Mouse (Mus musculus): Measurements from ENCODE around the gene Hist1h2ae.
A peak's percentile ranks its signal among the peaks of the same experiment; 100 is the strongest.
"Not testable (repeated sequence)": the region's sequence is repeated elsewhere in the genome, so short reads cannot be mapped to it uniquely, and the experiment has no call there.

The Hist1h2ae gene

DNA sequence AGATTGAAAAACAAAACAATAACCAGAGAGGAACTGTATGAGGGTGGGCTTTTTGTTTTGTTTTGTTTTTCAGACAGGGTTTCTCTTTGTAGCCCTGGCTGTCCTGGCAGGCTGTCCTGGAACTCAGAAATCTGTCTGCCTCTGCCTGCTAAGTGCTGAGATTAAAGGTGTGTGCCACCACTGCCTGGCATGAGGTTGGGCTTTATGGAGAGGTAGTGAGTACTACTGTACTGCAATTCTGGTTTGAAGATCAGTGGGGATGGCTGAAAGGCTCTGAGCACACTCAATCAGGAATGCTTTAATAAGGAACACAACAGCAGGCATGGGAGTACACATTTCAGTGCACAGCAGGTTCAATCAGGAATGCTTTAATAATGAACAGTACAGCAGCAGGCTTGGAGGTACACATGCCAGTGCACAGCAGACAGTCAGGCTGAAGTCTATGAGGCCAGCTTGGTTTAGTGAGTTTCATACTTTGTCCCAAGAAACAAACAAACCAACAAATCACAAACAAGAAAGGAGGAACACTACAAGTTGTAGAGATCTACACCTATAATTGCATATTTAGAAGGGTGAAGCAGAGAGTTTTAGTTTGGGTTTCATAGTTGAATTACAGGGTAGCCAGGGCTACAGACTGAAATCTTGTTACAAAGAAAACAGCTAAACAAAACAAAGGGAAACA lies 12.5 kb upstream of the Hist1h2ae start:
- ATAC-seq (ENCODE audit: low TSS enrichment): no peak

DNA sequence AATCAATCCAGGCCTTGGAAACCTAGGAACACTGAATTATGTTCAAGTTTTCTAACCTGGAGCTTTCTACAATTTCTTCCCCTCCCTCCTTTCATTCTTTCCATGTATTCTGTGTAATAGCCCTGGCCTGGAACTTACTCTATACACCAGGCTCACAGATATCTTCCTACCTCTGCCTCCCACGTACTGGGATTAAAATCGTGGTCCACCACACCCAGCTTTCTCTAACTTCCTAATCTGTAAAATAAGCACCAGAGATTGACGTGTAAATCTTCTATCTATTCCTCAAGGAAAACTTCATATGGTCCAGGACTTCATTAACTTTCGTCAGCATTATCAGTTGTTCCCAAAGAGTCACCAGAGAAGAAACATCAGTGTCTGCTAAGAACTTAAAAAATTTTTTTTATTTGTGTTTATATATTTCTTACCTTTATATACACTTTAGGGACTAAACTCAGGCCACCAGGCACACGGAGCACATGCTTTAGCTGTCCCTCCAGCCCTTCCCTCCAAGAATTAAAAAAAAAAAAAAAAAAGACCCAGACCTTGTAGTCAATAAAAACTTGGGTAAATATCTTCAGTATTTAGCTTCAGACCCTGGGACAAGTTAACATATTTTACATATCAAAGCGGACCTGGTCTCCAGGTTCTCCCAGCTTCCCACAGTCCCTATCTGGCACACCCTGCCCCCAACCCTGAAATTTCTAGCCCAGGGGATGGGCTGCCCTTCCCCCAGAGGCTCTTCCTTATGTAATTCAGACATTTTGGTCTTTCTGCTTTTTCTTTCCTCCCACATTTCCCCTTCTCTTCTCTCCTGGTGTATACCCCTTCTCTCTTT lies 11.4 kb upstream of the Hist1h2ae start:
- ATAC-seq (ENCODE audit: low TSS enrichment): no peak

DNA sequence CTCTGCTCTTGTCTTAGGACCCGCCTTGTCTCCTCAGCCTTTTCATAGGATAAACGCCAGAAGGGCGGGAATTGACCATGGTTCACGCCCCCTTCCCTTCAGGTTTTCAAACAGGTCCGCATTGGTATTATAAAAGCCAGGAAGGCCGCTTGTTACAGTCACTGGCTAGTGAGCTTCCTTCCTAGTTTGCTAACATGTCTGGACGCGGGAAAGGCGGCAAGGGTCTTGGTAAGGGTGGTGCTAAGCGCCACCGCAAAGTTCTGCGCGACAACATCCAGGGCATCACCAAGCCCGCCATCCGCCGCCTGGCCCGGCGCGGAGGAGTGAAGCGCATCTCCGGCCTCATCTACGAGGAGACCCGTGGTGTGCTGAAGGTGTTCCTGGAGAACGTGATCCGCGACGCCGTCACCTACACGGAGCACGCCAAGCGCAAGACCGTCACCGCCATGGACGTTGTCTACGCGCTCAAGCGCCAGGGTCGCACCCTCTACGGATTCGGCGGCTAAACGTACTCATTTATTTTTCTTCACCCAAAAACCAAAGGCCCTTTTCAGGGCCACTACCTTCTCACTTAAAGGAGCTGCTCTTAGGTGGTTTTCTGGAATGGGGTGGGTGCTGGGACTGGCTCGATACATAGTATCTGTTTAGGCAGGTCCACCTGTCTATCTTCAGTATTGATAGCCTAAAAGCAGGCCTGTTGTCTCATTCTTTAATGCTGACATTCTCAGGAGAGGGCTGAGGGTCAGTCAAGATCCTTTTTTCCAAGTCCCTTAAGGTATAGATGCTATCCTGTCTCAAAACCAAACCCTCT lies 10.6 kb upstream of the Hist1h2ae start, which contains the start of gene Hist1h4d:
TSS of gene Hist1h4d (plus strand) at position 191 of the 811 bp plus-strand sequence.
- peak; percentile 83 for ATAC-seq (ENCODE audit: low TSS enrichment)

DNA sequence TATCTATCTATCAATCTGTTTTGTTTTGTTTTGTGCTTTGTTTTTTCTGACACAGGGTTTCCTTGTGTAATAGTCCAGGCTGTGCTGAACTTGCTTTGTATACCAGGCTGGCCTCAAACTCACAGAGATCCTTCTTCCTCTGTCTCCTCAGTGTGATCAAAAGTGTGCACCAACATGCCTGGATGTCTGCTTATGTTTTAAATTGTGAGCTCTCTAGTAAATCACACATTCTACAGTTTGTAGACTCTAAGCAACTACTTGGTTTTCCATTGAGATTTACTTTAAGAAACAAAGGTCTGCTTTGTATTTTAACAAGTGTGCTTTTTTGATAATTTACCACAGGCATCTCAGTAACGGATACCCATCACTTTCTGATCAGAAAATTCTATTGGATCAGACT lies 6.8 kb upstream of the Hist1h2ae start:
- no peak for ATAC-seq (ENCODE audit: low TSS enrichment)

DNA sequence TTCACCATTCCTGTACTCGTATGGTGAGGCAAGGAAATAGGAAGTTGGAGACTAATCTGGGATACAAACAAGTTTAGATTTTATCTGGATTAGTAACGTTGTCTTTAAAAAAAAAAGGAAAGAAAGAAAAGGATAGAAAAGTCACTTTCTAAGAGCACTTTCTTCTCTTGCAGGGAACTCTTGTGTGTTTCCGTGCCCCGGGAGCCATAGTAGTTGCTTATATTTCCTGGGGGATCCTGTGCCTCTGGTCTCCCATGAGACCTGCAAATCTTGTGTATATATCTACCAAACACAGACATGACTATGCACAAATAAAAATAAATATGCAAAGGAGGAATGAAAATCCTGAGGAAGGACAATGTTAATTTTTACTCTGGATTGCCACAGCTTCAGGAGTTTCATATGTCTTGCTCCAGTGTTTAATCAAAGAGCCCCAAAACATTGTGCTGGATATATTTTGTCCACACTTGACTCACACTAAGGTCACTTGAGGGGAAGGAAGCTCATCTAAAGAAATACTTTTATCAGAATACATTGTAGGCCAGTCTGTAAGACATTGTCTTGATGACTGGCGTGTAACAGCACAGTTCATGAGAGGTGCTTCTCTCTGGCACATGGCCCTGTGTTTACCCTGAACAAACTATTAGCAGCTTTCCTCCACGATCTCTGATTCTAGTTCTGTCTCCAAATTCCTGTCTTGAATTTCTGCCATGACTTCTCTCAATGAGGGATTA lies 6.1 kb upstream of the Hist1h2ae start:
- ATAC-seq (ENCODE audit: low TSS enrichment): no peak

DNA sequence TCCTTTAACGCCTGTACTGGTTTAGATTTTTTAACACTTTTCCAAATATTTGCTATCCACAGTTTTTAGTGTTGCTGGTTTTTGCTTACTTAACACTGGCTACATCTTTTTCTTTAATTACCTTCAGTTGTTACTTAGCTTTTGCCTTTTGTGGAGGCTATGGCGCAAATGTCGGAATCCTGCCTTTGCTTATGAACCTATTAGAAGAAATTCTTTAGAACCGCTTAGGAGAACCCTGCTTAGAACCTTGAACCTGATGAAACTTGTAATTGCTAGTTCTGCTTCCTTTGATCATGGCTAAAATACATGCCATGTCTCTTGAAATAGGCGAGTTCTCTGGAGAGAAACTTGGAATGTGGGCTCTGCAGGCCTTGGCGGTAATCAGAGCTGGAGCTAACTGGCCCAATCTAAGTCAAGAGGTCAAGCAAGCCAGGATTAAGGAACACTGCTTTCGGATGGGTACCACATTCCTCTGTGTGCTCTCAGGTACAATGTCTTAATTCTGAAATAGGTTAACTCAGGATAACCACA lies 5.4 kb upstream of the Hist1h2ae start:
- no peak for ATAC-seq (ENCODE audit: low TSS enrichment)

DNA sequence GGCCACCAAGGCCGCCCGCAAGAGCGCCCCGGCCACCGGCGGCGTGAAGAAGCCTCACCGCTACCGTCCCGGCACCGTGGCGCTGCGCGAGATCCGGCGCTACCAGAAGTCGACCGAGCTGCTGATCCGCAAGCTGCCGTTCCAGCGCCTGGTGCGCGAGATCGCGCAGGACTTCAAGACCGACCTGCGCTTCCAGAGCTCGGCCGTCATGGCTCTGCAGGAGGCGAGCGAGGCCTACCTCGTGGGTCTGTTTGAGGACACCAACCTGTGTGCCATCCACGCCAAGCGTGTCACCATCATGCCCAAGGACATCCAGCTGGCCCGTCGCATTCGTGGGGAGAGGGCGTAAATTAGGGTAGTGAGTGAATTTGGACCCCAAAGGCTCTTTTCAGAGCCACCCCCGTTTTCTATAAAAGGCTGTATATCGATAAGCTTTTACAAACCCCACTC lies 4.9 kb upstream of the Hist1h2ae start:
- ATAC-seq (ENCODE audit: low TSS enrichment): not testable (repeated sequence)

DNA sequence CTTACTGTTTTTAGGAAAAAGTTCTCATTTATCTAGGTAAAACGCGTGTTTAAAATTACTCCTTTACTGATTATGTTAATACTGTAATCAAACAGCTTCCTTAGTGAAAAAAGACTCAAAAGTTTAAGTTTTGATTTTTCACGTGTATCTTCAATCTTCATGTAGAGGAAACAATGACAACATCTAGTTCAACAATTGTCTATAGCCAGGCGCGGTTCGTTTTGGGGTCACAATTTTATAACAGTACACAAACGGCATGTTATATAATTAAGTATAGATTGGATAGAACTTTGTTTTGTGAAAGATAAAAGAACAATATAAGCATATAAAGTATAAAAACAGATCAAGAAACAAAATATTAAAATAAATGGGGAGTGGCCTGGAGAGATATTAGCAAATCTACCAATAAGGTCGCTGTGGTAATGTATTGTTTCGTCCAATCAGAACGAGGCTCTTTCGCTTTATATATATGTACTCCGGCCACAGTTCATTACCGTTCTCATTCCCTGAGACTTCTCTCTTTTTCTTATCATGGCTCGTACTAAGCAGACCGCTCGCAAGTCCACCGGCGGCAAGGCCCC lies 4.3 kb upstream of the Hist1h2ae start, which contains the start of gene Hist1h3d:
TSS of gene Hist1h3d (plus strand) at position 493 of the 581 bp plus-strand sequence.
- peak; percentile 71 for ATAC-seq (ENCODE audit: low TSS enrichment)

DNA sequence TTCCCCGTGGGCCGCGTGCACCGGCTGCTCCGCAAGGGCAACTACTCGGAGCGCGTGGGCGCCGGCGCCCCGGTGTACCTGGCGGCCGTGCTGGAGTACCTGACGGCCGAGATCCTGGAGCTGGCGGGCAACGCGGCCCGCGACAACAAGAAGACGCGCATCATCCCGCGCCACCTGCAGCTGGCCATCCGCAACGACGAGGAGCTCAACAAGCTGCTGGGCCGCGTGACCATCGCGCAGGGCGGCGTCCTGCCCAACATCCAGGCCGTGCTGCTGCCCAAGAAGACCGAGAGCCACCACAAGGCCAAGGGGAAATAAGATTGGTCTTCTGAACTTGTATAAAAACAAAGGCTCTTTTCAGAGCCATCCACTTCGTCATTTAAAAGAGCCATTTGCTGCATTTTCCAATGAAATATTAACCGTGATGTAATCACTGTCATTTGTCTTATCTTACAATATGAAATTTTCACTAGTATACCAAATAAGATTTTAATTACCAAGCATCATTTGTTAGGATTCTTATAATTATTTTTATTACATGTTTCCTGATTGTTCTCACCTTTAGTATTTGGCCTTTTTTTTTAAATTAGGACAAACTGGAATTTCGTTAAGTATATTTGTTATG lies 3.6 kb upstream of the Hist1h2ae start:
- ATAC-seq (ENCODE audit: low TSS enrichment): not testable (repeated sequence)

DNA sequence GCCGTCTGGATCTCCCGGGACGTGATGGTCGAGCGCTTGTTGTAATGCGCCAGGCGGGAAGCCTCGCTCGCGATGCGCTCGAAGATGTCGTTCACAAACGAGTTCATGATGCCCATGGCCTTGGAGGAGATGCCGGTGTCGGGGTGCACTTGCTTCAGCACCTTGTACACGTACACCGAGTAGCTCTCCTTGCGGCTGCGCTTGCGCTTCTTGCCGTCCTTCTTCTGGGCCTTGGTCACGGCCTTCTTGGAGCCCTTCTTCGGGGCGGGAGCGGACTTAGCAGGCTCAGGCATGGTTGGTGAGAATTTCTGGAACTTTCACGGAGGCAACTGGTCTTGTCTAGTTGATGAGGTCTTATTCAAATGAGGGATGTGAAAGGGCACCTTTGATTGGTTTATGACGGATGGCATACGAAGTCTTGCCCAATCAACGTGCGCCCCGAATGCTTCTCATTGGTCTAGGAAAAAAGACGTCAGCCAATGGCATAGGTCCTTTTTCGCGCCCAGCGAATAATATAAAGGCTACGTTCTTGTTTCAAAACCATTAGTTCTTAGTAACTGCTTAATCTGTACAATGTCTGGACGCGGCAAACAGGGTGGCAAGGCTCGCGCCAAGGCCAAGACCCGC lies 3.0 kb upstream of the Hist1h2ae start, which contains the start of the genes Hist1h2bf and Hist1h2ad:
TSS of gene Hist1h2bf (minus strand) at position 299 of the 627 bp plus-strand sequence.
TSS of gene Hist1h2ad (plus strand) at position 484 of the 627 bp plus-strand sequence.
- ATAC-seq (ENCODE audit: low TSS enrichment): peak; percentile 93

DNA sequence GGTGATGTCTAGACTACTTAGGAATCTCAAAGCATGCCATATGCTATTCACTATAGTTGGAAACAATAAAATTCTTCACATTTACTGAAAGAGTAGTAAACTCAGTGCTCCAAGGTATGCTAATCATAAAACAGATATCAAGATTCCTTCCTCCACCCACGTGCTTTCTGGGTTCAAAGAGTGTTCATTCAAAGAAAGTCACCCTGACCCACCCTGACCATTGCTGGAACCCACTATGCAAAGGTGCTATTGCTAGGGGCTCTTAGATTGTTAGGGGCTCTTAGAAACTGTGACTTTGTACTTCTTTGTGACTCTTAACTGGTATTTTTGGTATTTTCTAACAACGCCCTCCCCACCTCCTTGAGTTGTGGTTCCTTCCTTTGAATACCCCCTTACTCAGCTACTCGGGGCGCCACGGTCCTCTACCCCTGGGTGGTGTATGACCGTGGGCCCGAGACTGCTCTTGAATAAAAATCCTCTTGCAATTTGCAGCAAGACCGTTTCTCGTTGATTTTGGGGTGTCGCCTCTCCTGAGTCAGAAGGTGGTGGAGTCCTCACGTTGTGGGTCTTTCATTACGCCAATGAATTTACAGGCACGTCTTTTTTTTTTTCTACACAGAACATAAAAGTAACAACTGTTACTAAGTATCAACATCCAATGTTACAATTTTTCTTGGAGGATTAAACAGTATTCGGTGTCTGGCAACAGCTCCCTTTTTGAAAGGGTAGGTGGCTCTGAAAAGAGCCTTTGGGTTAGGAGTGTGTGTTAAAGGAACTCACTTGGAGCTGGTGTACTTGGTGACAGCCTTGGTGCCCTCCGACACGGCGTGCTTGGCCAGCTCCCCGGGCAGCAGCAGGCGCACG lies 2.2 kb upstream of the Hist1h2ae start:
- not testable (repeated sequence) for ATAC-seq (ENCODE audit: low TSS enrichment)

DNA sequence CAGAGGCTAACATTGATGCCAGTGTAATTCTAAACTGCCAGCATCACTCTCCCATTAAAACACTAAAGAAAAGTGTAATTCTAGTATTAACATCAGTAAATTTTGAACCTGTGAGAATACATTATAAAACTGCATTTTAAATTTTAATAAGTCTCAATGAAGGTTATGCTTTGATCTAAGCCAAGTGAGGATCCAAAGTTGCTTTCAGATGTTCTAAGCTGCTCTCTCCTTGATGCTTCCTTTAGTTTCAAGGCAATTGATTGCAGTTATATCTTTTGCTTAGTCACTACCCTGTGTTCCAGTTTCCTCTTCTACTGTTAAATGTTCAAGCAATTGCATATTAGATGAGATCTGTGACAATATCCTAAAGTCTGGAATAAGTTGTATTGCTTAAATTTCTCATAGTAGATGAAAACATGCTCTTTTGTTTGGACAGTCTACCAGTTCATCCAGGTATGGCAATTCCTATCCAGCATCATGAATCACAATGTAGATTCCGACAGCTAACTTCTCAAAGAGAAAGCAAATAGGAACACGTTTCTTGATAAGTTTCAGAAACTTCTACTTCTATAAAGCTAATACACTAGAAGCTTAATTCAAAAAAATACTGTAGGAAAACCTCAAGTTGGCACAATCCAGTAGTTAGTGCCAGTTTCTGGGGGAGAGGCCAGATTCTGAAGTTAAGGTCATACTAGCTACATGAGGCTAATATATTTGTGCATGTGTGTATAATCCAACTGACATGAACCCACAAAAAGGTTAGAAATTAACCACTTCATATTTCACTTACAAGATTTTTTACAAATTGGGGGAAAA lies 1.4 kb upstream of the Hist1h2ae start:
- ATAC-seq (ENCODE audit: low TSS enrichment): no peak

DNA sequence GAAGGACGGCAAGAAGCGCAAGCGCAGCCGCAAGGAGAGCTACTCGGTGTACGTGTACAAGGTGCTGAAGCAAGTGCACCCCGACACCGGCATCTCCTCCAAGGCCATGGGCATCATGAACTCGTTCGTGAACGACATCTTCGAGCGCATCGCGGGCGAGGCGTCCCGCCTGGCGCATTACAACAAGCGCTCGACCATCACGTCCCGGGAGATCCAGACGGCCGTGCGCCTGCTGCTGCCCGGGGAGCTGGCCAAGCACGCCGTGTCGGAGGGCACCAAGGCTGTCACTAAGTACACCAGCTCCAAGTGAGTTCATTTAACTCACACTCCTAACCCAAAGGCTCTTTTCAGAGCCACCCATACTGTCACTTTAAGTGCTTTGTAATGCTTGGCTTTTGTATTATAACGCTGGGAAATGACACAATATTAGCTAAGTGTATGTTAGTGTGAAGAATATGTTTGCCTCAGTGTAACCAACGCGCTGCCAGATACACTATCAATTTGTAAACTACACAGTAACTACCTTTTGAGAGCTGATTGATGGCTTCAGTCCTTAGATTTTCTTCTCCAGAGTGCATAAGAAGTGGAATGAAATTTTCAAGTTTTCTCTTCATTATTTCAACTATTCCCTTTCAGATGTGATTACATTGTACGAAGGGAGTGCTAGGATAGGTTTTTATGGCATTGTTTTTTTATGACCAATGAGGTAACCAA lies 641 bp upstream of the Hist1h2ae start:
- ATAC-seq (ENCODE audit: low TSS enrichment): not testable (repeated sequence)

DNA sequence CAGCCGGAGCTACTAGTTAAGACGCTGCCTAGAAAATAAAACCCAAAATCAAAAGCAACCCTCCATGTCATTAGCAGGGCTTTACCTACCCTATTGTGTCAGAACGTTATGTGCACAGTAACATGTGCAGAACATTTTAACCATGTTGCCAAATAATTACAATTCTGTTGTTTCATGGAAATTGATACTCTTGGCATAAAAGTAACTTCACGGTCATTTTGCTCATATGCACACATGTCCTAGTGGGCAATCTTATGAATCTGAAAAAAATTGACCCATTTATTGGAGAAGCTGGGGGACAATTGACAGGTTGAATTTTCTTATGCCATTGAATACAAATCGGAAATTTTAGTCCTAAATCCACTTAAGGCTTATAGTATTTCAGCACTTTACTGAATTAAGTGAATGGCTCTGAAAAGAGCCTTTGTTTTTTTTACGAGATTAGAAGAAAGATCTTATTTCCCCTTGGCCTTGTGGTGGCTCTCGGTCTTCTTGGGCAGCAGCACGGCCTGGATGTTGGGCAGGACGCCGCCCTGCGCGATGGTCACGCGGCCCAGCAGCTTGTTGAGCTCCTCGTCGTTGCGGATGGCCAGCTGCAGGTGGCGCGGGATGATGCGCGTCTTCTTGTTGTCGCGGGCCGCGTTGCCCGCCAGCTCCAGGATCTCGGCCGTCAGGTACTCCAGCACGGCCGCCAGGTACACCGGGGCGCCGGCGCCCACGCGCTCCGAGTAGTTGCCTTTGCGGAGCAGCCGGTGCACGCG lies 579 bp downstream of the Hist1h2ae start:
- not testable (repeated sequence) for ATAC-seq (ENCODE audit: low TSS enrichment)

DNA sequence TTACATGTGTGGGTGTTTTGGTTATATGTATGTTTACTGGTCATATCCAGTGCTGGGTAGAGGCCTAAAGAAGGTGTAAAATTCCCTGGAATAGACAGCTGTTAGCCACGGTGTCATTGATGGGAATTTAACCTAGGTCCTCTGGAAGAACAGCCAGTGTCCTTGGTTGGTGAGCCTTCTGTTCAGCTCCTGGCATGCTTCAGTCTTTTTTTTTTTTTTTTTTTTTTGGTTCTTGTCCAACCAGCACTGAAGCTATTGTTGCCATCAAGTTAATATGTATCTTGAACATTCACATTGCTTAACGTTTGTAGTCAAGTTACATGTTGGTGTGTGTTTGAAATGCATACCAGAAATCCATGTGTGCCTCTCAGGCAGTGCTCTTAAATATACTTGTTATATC lies 6.5 kb downstream of the Hist1h2ae start:
- no peak for ATAC-seq (ENCODE audit: low TSS enrichment)

All from frontal cortex, adult (tissue).